Mouse (Mus musculus): Measurements from ENCODE around the gene Ms4a6c.
"Not testable (repeated sequence)": the region's sequence is repeated elsewhere in the genome, so short reads cannot be mapped to it uniquely, and the experiment has no call there.

The Ms4a6c gene

DNA sequence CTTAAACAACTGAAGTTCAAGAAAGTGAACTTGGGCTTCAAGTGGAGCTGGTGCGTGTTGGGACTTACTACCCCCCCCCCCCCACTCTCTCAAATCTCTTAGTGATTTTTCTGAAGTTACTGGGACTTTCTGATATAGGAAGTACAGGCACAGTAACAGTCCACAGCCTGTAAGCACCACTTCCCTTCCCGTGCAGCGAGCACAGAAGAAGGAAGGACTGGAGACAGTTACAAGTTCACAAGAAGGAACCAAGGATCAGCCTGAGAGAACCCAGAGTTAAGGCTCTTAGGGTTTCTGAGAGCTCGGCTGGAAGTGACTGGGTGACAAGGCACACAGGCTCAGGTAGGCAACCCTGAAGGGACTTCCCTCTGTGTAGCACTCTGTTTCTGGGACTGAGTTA is at the start of gene Ms4a6c:
Gene Ms4a6c (plus strand): TSS at position 152 of the 400 bp plus-strand sequence.
- not testable (repeated sequence) for DNase-seq (ENCODE audit: low spot score in 2 of 2)

- DNase-seq (ENCODE audit: low spot score in 2 of 2): not testable (repeated sequence)
Measured at GRCm38 (mm10) chr19:11431209-11431608, 38.0 kb upstream of the Ms4a6c start.

- DNase-seq (ENCODE audit: low spot score in 2 of 2): no peak
Measured at GRCm38 (mm10) chr19:11435058-11435834, 33.9 kb upstream of the Ms4a6c start.

DNA sequence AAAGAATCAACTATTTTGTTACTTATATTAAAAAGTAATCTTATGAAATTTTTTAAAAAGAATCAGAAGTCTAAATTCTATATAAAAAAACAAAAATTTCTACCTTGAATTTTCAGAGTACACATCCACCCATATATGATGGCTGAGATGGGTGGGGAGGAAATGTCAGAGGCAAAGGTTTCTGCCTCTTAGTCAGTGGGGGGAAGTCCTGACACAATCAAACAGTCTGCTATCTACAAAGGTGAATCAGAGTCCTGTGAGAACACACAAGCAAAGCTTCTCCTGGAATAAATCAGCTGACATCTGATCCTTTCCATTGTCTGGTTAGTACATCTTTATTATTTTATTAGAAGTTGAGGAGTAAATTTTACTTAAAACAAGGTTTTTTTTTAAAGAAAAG is 25.8 kb upstream of the Ms4a6c start, which contains the start of gene Ms4a4b:
Gene Ms4a4b (plus strand): TSS at position 216 of the 400 bp plus-strand sequence.
- DNase-seq (ENCODE audit: low spot score in 2 of 2): no peak

GRCm38 (mm10) chr19:11443964-11444363 is 25.2 kb upstream of the Ms4a6c start:
- DNase-seq (ENCODE audit: low spot score in 2 of 2): no peak

GRCm38 (mm10) chr19:11447238-11447637 is 21.9 kb upstream of the Ms4a6c start:
- DNase-seq (ENCODE audit: low spot score in 2 of 2): no peak

- DNase-seq (ENCODE audit: low spot score in 2 of 2): not testable (repeated sequence)
Measured at GRCm38 (mm10) chr19:11459041-11459440, 10.1 kb upstream of the Ms4a6c start.

DNA sequence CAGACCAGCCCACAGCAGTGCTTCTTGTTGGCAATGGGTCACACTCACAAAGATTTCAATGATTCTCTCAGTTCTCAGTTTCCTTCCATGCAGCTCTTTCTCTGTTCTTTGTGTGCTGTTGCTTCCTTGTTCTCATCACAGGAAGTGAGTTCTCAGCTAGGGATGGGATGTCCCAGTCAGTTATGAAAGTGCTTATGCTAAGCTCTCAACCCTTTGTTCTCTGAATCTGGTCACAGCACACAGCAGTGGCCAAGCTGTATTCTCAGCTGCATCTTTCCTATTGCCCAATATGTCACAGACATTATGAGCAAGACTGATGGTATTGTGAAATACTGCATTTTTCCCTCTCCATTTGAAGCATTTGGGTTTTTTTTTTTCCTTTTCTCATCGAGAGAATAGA is 4.4 kb upstream of the Ms4a6c start:
- not testable (repeated sequence) for DNase-seq (ENCODE audit: low spot score in 2 of 2)

- no peak for DNase-seq (ENCODE audit: low spot score in 2 of 2)
Measured at GRCm38 (mm10) chr19:11466471-11466870, 2.7 kb upstream of the Ms4a6c start.

DNA sequence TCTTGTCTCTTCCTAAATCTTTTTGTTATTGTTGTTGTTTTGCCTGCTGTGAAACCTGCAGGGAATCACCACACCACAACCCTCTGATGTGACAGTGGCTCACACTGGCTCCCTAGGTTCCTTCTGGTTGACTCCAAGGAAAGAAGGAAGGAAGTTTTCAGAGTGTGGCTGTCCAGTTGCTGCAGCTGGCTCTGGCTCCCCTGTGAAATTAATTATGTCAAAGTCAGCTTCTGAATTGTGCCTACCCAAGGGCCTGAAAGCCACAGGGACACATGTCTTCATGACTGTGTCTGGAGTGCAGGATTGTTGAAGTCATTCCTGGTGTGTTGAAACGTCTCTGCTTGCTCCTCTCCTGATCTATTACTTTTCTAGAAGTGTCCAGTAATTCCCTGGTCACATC is 805 bp upstream of the Ms4a6c start:
- DNase-seq (ENCODE audit: low spot score in 2 of 2): not testable (repeated sequence)

DNA sequence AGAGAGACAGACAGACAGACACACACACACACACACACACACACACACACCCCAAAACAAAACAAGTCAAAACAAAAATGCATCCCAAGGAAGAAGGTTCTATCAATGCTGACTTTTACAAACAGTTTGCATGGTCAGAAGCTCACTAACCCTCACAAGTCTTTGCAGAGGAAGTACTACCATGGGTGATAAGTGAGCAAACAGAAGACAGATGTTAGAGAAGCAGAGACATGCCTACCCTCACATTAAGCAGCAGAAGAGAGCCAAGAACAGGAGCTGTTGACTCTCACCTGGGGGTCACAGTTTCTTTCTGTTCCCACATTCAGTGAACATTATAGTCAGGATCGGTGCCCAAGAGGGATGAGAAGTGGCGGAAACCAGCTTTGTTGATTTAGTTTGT is 10.5 kb downstream of the Ms4a6c start:
- no peak for DNase-seq (ENCODE audit: low spot score in 2 of 2)

- no peak for DNase-seq (ENCODE audit: low spot score in 2 of 2)
Measured at GRCm38 (mm10) chr19:11482684-11483083, 13.5 kb downstream of the Ms4a6c start.

- DNase-seq (ENCODE audit: low spot score in 2 of 2): no peak
Measured at GRCm38 (mm10) chr19:11483941-11484340, 14.8 kb downstream of the Ms4a6c start.

- DNase-seq (ENCODE audit: low spot score in 2 of 2): peak in 1 of 2 experiments; percentile 17
Measured at GRCm38 (mm10) chr19:11484388-11484787, 15.2 kb downstream of the Ms4a6c start.

GRCm38 (mm10) chr19:11485266-11485665 is 16.1 kb downstream of the Ms4a6c start:
- no peak for DNase-seq (ENCODE audit: low spot score in 2 of 2)

DNA sequence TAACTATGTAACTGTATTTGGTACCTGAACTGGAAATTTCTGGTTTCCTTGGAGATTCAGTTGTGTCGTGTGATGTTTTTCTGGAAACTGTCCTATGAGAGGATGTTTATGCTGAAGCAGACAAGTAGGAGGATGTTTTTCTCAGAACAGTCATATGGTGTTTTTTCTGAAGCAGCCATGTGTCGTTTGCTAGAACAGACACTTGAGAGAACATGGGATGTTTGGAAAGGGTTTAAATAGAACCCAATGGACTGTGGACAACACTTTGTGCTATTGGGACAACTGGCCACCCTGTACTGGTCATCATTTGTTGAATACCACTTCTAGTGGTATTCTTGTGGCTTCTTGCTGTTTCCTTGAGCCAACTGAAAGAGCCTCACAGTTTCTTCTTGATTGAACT is 16.6 kb downstream of the Ms4a6c start, which contains the start of gene Gm8369:
Gene Gm8369 (plus strand): TSS at position 193 of the 400 bp plus-strand sequence.
- DNase-seq (ENCODE audit: low spot score in 2 of 2): no peak

DNA sequence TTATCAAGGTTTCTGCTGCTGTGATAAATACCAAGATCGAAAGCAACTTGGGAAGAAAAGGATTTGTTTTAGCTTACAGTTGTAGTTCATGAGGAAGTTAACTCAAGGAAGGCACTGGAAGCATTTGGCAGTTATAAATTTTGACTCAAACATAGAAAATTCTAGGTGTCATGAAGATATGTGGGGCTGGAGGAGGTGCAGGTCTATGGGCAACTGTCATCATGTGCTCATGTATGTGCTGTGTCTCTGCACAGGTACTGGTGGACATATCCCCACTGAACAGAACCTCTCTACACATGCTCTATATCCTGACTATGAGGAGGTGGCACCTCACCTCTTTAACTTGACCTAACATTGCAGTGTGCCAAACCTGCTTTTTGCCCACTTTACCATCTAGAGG is 17.4 kb downstream of the Ms4a6c start:
- no peak for DNase-seq (ENCODE audit: low spot score in 2 of 2)

DNA sequence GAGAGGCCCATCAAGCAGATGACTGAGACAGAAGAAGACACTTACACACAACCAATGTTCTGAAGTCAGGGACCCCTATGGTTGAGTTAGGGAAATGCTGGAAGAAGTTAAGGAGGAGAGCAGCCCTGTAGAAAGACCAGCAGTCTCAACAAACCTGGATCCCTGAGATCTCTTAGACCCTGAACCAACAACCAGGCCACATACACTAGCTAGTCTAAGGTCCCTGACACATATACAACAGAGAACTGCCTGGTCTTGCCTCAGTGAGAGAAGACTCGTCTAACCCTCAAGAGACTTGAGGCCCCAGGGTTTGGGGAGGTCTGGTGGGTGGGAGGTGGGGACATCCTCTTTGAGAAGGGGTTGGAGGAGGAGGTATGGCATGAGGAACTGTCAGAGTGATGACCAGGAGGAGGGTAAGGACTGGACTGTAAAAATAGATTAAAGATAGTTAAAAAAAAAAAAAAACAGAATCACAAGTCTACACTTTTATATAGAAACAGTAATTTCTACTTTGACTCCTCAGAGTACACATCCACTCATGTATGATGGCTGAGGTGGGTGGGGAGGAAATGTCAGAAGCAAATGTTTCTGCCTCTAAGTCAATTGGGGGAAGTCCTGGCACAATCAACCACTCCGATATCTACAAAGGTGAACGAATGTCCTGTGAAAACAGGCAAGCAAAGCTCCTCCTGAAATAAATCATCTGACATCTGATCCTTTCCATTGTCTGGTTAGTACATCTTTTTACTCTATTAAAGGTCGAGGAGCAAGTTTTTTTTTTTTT is 22.4 kb downstream of the Ms4a6c start:
- DNase-seq (ENCODE audit: low spot score in 2 of 2): no peak

- DNase-seq (ENCODE audit: low spot score in 2 of 2): no peak
Measured at GRCm38 (mm10) chr19:11492671-11493070, 23.5 kb downstream of the Ms4a6c start.

GRCm38 (mm10) chr19:11494519-11494918 is 25.4 kb downstream of the Ms4a6c start:
- no peak for DNase-seq (ENCODE audit: low spot score in 2 of 2)

DNA sequence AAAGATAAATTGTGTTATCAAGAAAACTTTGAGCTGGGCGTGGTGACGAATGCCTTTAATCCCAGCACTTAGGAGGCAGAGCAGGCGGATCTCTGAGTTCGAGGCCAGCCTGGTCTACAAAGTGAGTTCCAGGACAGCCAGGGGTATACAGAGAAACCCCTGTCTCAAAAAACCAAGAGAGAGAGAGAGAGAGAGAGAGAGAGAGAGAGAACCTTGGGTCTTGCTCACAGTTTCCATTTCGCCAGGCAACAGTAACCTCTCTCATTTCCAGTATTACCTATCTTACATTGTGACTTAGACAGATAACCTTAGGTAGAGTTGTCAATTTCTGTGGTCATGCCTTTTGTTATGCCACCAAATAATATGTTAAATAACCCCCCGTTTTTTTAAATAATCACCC is 27.2 kb downstream of the Ms4a6c start:
- no peak for DNase-seq (ENCODE audit: low spot score in 2 of 2)

DNA sequence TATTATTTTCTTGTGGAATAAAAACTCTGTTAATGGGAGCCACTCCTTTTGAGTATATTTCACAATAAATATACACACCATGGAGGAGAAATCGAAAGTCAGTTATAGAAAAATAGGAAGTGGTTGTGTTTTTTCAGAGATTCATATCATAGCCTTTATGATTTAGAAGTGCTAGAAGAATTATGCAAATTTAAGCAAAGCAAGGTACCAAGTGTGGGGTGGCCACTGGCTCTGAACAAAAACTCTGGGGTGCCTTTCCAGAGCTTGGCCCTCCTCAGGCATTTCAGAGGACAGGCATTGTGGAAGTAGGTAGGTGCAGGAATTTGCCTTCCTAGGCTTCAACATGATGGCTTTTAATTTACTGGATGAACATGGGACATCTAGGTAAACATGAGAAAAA is 28.1 kb downstream of the Ms4a6c start:
- DNase-seq (ENCODE audit: low spot score in 2 of 2): not testable (repeated sequence)

- DNase-seq (ENCODE audit: low spot score in 2 of 2): no peak
Measured at GRCm38 (mm10) chr19:11500796-11501195, 31.6 kb downstream of the Ms4a6c start.
